Mouse (Mus musculus) testis, adult 2 months (tissue): ENCODE data around the gene Panx3.

Experiments
- CTCF ChIP-seq: fragments of 200-500 bp; IDR thresholded peaks from 2 replicates; pipeline ENCODE4 v1.5.1; 2012; ENCODE audit warnings: low read depth, mild to moderate bottlenecking, inconsistent platforms, low read length, moderate library complexity; ENCODE audit not compliant: control insufficient read depth, insufficient read depth, insufficient replicate concordance
- POLR2A ChIP-seq: fragments of 200-500 bp; IDR thresholded peaks from 2 replicates; pipeline ENCODE4 v1.6.1; 2012; ENCODE audit warnings: low read depth, mild to moderate bottlenecking, inconsistent platforms, low read length, moderate library complexity; ENCODE audit not compliant: control insufficient read depth

DNA sequence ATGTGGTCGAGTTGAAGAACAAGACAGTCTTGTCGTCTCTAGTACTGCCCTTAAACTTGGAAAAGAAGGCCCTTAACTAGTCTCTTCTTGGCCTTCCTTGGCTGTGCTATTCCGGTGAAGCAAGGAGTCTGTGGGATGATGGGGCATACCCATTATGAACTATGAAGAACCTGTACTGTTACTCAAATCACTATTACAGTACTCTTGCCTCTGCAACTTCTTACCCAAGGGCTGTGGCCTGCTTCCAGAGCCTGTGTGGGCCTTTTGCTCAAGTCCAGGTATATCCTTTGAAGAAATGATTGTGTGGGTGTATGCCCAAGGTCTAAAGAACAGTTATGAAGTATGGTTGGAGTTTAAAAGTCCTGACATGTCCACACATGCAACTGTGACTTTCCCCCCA lies 1.2 kb upstream of the Panx3 start:
- no peak for TF ChIP-seq POLR2A
- TF ChIP-seq CTCF = no peak
